Mouse (Mus musculus): Measurements from ENCODE around the gene Arntl2. TPM values are rescaled to one million over a fixed set of nuclear protein-coding genes. Genes with fewer than 3 reads are reported as not detected.

Arntl2 gene
- polyA plus RNA-seq, 1 experiment from 2014 or later = 2.3 TPM

DNA sequence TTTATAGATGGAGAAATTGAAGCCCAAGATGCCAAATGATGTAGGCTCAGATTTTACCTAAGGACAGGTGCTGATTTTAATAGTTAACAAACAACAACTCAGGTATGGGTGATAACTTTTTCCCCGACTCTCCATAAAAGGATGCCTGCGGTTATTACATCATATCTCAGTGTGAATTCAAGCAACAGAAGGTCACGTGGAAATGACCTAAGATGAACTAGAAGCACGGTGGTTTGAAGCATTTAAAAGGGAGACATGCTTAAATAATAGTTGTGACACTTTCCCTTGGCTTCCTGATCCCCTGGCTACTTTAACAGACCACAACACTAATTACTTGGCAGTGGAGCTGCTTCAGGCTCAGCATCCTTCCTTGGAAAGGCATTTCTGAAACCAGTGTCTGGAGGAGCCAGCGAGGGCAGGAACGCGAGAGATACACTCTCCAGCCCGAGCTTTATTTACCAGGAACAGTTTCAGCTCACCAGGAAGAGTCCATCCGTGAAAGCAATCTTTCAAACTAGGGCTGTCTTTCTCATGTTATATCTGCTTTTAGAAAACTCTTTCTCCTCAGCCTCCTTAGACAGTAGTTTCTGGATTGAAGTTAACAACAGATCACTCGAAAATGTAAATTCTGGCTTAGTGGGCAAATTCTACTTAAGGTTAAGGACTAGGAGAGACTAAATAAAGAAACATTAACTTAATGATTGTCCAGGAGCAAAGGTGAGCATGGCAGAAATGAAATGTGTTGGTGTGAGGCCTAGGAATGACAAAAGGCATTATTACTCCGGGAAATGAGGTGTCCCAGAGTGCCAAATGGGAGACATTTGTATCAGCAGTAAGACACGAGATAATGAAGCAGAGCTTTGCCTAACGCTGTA is 86.3 kb downstream of the Arntl2 start:
- Histone ChIP-seq H3K4me2 (ENCODE audit: low read length) (no peak overlapping the region), H3K9ac (replicated peaks; ENCODE audit: low read length) (no peak overlapping the region), H3K36me3 (ENCODE audit: control insufficient read depth, insufficient read depth, low read length) (no peaks in the 10 kb centered on the region), H3K9me3 (ENCODE audit: control insufficient read depth, low read length) (peaks cover 2% of the 10 kb centered on the region; the same call in 1 of the 2 replicates), H3K4me3 (replicated peaks; ENCODE audit: low read depth, low read length) (no peak overlapping the region), H3K4me1 (ENCODE audit: control insufficient read depth, insufficient read depth, low read length) (no peaks in the 10 kb centered on the region), H3K27ac (replicated peaks; ENCODE audit: low read depth, low read length) (no peak overlapping the region), H3K27me3 (ENCODE audit: control insufficient read depth, insufficient read depth, low read length) (no peaks in the 10 kb centered on the region)
- ATAC-seq (ENCODE audit: low FRiP score, low TSS enrichment) (no peak), DNase-seq (no peak)
- WGBS = 73% methylated on average over 13 of the region's 13 CpGs

Other genes starting within 250 kb of the Arntl2 start
- 41.5 and 52.3 TPM in 2 replicates for gene Fgfr1op2, start 218.9 kb upstream of the Arntl2 start, polyA plus RNA-seq (2014; fragmentation: Nextera tagmentation; extraction: Ambion mirVana)
- 37.9 and 53.9 TPM in 2 replicates for gene Ints13, start 218.2 kb upstream of the Arntl2 start, polyA plus RNA-seq (2014; fragmentation: Nextera tagmentation; extraction: Ambion mirVana)
- 103 and 105 TPM in 2 replicates for gene Med21, start 153.5 kb upstream of the Arntl2 start, polyA plus RNA-seq (2014; fragmentation: Nextera tagmentation; extraction: Ambion mirVana)
- gene Tm7sf3, start 153.2 kb upstream of the Arntl2 start, polyA plus RNA-seq (2014; fragmentation: Nextera tagmentation; extraction: Ambion mirVana) = 23.9 and 31.6 TPM in 2 replicates
- gene Stk38l, start 71.1 kb upstream of the Arntl2 start, polyA plus RNA-seq (2014; fragmentation: Nextera tagmentation; extraction: Ambion mirVana) = 16.1 and 20.2 TPM in 2 replicates
- not detected in 2 replicates for gene Smco2, start 54.0 kb downstream of the Arntl2 start, polyA plus RNA-seq (2014; fragmentation: Nextera tagmentation; extraction: Ambion mirVana)
- gene Ppfibp1, start 92.4 kb downstream of the Arntl2 start, polyA plus RNA-seq (2014; fragmentation: Nextera tagmentation; extraction: Ambion mirVana) = 9.2 and 13.4 TPM in 2 replicates
- not detected in 2 replicates for gene 1700034J05Rik, start 158.4 kb downstream of the Arntl2 start, polyA plus RNA-seq (2014; fragmentation: Nextera tagmentation; extraction: Ambion mirVana)
- 0.62 and 0.98 TPM in 2 replicates for gene Rep15, start 236.5 kb downstream of the Arntl2 start, polyA plus RNA-seq (2014; fragmentation: Nextera tagmentation; extraction: Ambion mirVana)
- gene Mrps35, start 246.7 kb downstream of the Arntl2 start, polyA plus RNA-seq (2014; fragmentation: Nextera tagmentation; extraction: Ambion mirVana) = 72.1 and 83.0 TPM in 2 replicates

Measured in midbrain, embryonic 14.5 days (tissue).